Mouse (Mus musculus) embryonic fibroblast, embryonic 13.5 days (primary cell): ENCODE measurements around the gene Trim56. TPM values are rescaled to one million over a fixed set of nuclear protein-coding genes. Genes with fewer than 3 reads are reported as not detected.
"Not testable (repeated sequence)": the region's sequence is repeated elsewhere in the genome, so short reads cannot be mapped to it uniquely, and the experiment has no call there.

Source experiments
- H3K27ac ChIP-seq: 2 replicates; pipeline ENCODE4 v1.5.1; 2012; ENCODE audit warnings: low read length, control low read depth, inconsistent platforms; ENCODE audit not compliant: insufficient read depth
- H3K4me1 ChIP-seq: 2 replicates; pipeline ENCODE4 v1.6.1; 2011; ENCODE audit warnings: low read length; ENCODE audit not compliant: control insufficient read depth, insufficient read depth
- H3K4me3 ChIP-seq: 2 replicates; pipeline ENCODE4 v1.5.1; 2011; ENCODE audit warnings: mild to moderate bottlenecking, control low read depth, low read length; ENCODE audit not compliant: insufficient read depth
- CTCF ChIP-seq: IDR thresholded peaks from 2 replicates; pipeline ENCODE4 v1.5.1; 2011; ENCODE audit warnings: mild to moderate bottlenecking, control low read depth, low read length, moderate library complexity, borderline replicate concordance; ENCODE audit not compliant: insufficient read depth
- POLR2A ChIP-seq: IDR thresholded peaks from 2 replicates; pipeline ENCODE4 v1.6.1; 2011; ENCODE audit warnings: low read depth, mild to moderate bottlenecking, control low read depth, low read length, moderate library complexity
- polyA plus RNA-seq: library from polyadenylated mRNA; stranded (reverse); fragments of >200 nt; gene quantifications from 2 replicates; pipeline ENCODE4 v1.2.4, GENCODE M21; 2011; ENCODE audit warnings: low read depth; ENCODE audit not compliant: missing spikeins, insufficient read length

The Trim56 gene
- 20.2 and 23.4 TPM in 2 replicates for polyA plus RNA-seq

- Histone ChIP-seq H3K4me1 (peaks cover 4% of the 10 kb centered on the region; the same call in 1 of the 2 replicates), H3K27ac (peak within 1 kb of the TSS; percentile 7; the same call in 1 of the 2 replicates), H3K4me3 (peak within 1 kb of the TSS; percentile 83)
- TF ChIP-seq CTCF (no peak), POLR2A (peak; percentile 60)
Observed at GRCm38 (mm10) chr5:137115866-137116847, at the start of gene Trim56. TSS of gene Trim56 (minus strand) at chr5:137116209.

GRCm38 (mm10) chr5:137161853-137162252 is 45.8 kb upstream of the Trim56 start:
- TF ChIP-seq POLR2A (no peak), CTCF (no peak)
- no peaks in the 10 kb centered on the region for H3K4me1 ChIP-seq
- H3K4me3 ChIP-seq: no peak overlapping the region
- no peak overlapping the region for H3K27ac ChIP-seq

DNA sequence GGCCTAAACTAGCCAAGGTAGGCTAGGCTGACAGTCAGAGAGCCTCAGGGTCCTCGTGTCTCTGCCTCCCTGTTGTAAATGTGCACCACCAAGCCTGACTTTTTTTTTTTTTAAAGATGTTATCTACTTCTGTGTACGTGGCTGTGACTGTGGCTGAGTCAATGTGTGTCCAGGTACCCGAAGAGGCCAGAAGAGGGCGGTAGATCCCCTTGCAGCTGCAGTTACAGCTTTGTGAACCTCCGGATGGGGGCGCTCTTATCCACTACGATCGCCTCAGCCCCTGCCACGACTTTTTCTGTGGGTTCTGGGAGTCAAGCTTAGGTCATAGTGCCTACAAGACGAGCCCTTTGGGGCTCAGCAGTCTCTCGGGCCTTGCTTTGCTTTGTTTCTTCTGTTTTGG is 43.5 kb upstream of the Trim56 start:
- no peaks in the 10 kb centered on the region for H3K4me1 ChIP-seq
- TF ChIP-seq POLR2A (no peak), CTCF (no peak)
- no peak overlapping the region for H3K4me3 ChIP-seq
- H3K27ac ChIP-seq: no peak overlapping the region

DNA sequence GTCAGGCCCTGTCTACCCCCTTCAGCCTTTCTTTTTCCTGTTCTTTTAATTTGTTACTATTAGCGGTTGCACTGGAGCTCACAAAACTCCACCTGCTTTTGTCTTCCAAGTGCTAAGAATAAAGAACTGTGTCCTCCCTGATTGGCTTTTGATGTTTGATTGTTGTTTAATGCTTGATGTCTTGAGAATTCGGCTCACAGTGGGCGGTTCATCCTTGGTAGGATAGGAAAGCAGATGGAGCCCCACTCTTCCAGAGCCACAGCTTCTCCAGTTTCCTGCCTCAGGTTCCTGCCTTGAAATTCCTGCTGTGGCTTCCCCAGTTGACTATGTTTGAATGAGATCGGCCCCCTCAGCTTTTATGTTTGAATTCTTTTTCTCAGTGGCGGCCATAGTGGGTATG is 37.3 kb upstream of the Trim56 start:
- H3K27ac ChIP-seq: no peak overlapping the region

GRCm38 (mm10) chr5:137152623-137153022 is 36.6 kb upstream of the Trim56 start:
- TF ChIP-seq POLR2A: no peak
- TF ChIP-seq CTCF: no peak
- H3K27ac ChIP-seq: no peak overlapping the region

More for the DNA sequence above, 37.3 kb upstream of the Trim56 start:
- TF ChIP-seq CTCF: no peak
- no peak for TF ChIP-seq POLR2A
- no peak overlapping the region for H3K4me3 ChIP-seq
- H3K4me1 ChIP-seq: no peaks in the 10 kb centered on the region

GRCm38 (mm10) chr5:137149272-137149882 is 33.4 kb upstream of the Trim56 start, which contains the start of gene Muc3:
TSS of gene Muc3 (minus strand) at chr5:137149322.
- H3K4me3 ChIP-seq, H3K4me1 ChIP-seq, H3K27ac ChIP-seq: not testable (repeated sequence)

More at GRCm38 (mm10) chr5:137152623-137153022, 36.6 kb upstream of the Trim56 start:
- Histone ChIP-seq H3K4me1 (no peaks in the 10 kb centered on the region), H3K4me3 (no peak overlapping the region)

GRCm38 (mm10) chr5:137140836-137141235 is 24.8 kb upstream of the Trim56 start:
- no peak overlapping the region for H3K4me3 ChIP-seq

DNA sequence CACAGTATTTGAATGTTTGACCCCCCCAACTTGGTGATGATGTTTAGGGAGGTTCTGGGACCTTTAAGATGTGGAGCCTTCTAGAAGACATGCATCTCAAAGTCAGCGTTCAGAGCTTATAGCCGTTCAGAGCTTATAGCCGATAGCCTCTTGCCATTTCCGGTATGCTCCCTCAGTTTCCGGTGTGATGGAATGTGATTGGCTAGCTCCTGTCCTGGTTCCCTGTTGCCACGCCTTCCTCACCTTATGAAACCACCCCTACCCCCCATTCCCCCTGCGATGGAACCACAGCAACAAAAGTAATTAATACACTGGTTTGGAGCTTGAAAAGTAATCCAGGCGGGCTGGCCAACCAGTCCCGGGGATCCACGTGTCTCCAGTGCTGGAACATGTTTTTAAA is 23.0 kb upstream of the Trim56 start:
- Histone ChIP-seq H3K27ac (no peak overlapping the region), H3K4me3 (no peak overlapping the region), H3K4me1 (no peaks in the 10 kb centered on the region)
- TF ChIP-seq POLR2A: no peak
- no peak for TF ChIP-seq CTCF

More at GRCm38 (mm10) chr5:137140836-137141235, 24.8 kb upstream of the Trim56 start:
- Histone ChIP-seq H3K27ac (no peak overlapping the region), H3K4me1 (no peaks in the 10 kb centered on the region)
- TF ChIP-seq POLR2A (no peak), CTCF (no peak)

DNA sequence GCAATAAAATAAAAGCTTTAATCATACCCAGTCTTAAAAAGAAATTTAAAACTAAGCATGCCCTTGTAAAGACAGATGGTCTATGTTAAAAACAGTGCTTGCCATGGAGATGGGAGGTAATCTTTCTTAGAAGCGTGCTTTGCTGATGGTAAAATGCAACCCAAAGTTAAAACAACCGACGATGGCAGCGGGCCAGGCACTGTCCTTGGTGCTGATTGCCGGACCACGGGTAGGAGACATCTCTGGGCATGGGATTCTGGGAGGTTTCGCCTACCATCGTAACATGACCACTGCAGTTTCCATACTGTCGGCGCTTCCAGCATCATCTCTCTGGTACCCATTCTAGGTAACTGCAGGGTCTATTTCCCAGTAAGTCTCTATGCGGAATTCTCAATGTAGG is 18.9 kb upstream of the Trim56 start:
- TF ChIP-seq POLR2A (no peak), CTCF (no peak)
- no peaks in the 10 kb centered on the region for H3K4me1 ChIP-seq

DNA sequence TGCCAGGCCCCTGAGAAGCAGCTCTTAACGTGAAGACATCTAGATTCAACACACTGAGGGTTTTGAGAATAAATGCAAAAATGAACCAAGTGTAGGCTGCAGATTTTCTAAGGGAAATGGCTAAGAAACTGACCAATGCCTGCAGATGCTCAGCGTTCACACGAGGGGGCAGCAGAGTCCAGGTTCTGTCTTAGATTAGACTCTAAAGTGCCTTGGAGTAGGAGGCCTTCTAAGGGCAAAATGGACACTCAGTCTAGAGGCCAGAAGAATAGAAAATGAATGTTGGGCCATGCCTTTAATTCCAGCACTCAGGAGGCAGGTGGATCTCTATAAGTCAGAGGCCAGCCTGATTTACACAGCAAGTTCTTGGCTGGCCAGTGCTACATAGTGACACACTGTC is 15.5 kb upstream of the Trim56 start:
- no peak overlapping the region for H3K27ac ChIP-seq
- no peaks in the 10 kb centered on the region for H3K4me1 ChIP-seq
- TF ChIP-seq POLR2A (no peak), CTCF (peak; percentile 80)
- H3K4me3 ChIP-seq: no peak overlapping the region

More for the DNA sequence above, 18.9 kb upstream of the Trim56 start:
- Histone ChIP-seq H3K27ac (no peak overlapping the region), H3K4me3 (no peak overlapping the region)
